Mouse (Mus musculus): ENCODE data around the gene Il2rb. TPM values are rescaled to one million over a fixed set of nuclear protein-coding genes. Genes with fewer than 3 reads are reported as not detected.

Il2rb gene
- total RNA-seq, 2 experiments from 2014 or later: 0.07 TPM; not detected in 1

DNA sequence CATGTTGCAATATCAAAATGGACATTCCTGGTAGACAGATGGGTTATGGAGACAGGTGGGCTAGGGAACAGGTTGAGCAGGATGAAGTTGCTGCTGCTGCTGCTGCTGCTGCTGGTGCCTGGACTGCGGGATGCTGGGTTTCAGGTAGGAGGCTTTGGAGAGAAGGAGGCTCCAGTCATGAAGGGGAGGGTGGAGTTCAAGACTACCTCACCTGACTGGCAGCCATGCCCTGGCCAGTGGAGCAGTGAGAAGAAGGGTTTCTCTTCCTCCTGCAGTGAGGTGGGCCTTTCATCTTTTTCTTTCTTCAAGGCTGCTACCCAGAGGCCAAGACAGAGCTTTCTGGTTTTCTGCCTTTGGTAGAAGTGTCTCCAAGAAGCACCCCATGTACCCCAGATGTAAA lies 18.2 kb downstream of the Il2rb start:
- intact Hi-C loops (cut with DNase I): no loop called here
- Histone ChIP-seq H3K4me3 (no peak overlapping the region), H3K27ac (no peak overlapping the region)
- no peak for TF ChIP-seq CTCF (IDR thresholded peaks at IDR 0.05)
- DNase-seq (ENCODE audit: extremely low spot score in 1 of 2, low spot score in 2 of 2): no peak

- TF ChIP-seq CTCF (IDR thresholded peaks at IDR 0.05): no peak
- Histone ChIP-seq H3K27ac (no peak overlapping the region), H3K4me3 (no peak overlapping the region)
- DNase-seq (ENCODE audit: extremely low spot score in 1 of 2, low spot score in 2 of 2): no peak
- intact Hi-C loops (cut with DNase I): no loop called here
Measured at GRCm38 (mm10) chr15:78475604-78476031, 19.5 kb downstream of the Il2rb start.

DNA sequence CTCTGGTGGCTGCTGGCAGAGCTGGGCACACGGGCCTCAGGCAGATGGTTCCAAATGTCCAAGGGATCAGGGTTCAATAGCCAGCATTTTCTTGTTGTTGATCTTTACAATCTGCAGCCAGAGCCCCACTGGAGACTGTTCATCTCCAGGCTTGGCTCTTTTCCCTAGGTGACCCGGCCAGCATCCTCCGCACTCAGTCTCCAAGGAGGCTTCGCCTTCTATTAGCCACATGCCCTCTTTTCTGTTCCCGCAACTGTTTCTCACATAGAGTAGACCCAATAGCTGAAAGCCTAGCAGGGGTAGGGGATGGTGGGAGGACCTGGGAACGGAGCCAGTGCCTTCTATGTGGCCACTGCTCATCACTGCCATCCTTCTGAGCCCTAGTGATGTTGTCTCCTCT lies 21.6 kb downstream of the Il2rb start:
- DNase-seq (ENCODE audit: extremely low spot score in 1 of 2, low spot score in 2 of 2): no peak
- H3K27ac ChIP-seq: no peak overlapping the region
- intact Hi-C loops (cut with DNase I): no loop called here
- H3K4me3 ChIP-seq: no peak overlapping the region
- no peak for TF ChIP-seq CTCF (IDR thresholded peaks at IDR 0.05)

DNA sequence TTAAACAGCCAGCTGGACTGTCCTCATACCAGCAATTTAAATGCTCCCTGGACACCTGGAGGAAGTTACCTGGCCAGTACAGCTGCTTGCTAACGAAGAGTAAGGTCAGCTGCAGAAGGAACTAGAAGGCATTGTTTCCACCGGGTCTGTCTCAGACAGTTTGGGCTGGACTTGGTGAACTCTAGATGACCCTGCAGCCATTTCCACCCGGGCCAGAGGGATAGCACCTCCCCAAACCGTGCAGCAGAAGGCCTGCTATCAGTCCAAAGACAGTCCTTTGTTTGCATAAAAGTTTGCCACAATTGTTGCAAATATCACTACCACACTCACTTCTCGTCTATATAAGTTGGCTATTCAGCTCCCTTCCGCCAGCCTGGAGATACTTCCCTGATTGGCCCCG lies 23.2 kb downstream of the Il2rb start:
- TF ChIP-seq CTCF (IDR thresholded peaks at IDR 0.05): no peak
- intact Hi-C loops (cut with DNase I): no loop called here
- Histone ChIP-seq H3K27ac (no peak overlapping the region), H3K4me3 (no peak overlapping the region)
- DNase-seq (ENCODE audit: extremely low spot score in 1 of 2, low spot score in 2 of 2): no peak

GRCm38 (mm10) chr15:78470495-78471276 lies 24.4 kb downstream of the Il2rb start:
- no peak for DNase-seq (ENCODE audit: extremely low spot score in 1 of 2, low spot score in 2 of 2)
- TF ChIP-seq CTCF (IDR thresholded peaks at IDR 0.05): no peak
- Histone ChIP-seq H3K4me3 (no peak overlapping the region), H3K27ac (no peak overlapping the region)
- intact Hi-C loops (cut with DNase I): no loop called here

DNA sequence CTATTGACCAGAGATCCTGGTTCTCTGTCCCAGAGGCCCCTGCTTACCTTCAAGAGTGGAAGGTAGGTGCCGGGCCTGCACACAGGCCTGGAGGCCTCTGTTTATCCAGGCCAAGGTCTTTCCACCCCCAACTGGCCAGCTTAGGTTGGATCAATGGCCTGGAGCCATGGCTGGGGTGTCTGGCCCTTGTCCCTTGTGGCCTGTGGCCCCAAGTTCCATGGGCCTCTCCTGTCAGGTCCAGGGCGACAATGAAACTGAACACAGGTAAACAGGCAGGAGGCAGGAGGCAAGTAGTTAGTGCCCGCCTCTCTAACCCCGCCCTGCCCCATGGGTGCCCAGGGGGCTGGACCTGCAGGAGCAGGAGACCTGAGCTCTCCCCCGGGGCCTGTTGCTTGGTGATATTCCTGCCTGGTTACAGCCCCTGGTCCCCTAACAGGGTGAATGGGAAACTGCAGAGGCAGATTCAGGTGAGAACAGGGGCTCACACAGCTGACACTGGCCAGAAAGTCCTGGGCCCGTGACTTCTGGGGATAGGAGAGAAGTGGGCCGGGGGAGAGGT lies 26.6 kb downstream of the Il2rb start, which contains the start of gene Tmprss6:
Gene Tmprss6, minus strand, starts transcription at position 256 of the 559 bp plus-strand sequence.
- no peak for TF ChIP-seq CTCF (IDR thresholded peaks at IDR 0.05)
- H3K4me3 ChIP-seq: no peak within 1 kb of the TSS
- no peak for DNase-seq (ENCODE audit: extremely low spot score in 1 of 2, low spot score in 2 of 2)
- intact Hi-C loops (cut with DNase I): no loop called here
- H3K27ac ChIP-seq: no peak within 1 kb of the TSS

- no peak overlapping the region for H3K4me3 ChIP-seq
- intact Hi-C loops (cut with DNase I): no loop called here
Measured at GRCm38 (mm10) chr15:78467570-78467969, 27.5 kb downstream of the Il2rb start.

GRCm38 (mm10) chr15:78466809-78467208 lies 28.3 kb downstream of the Il2rb start:
- peak; percentile 14 for TF ChIP-seq CTCF (IDR thresholded peaks at IDR 0.05)
- intact Hi-C loops (cut with DNase I): no loop called here
- DNase-seq (ENCODE audit: extremely low spot score in 1 of 2, low spot score in 2 of 2): no peak
- H3K27ac ChIP-seq: no peak overlapping the region
- no peak overlapping the region for H3K4me3 ChIP-seq

More at GRCm38 (mm10) chr15:78467570-78467969, 27.5 kb downstream of the Il2rb start:
- no peak overlapping the region for H3K27ac ChIP-seq
- no peak for TF ChIP-seq CTCF (IDR thresholded peaks at IDR 0.05)
- DNase-seq (ENCODE audit: extremely low spot score in 1 of 2, low spot score in 2 of 2): no peak

- Histone ChIP-seq H3K4me3 (no peak overlapping the region), H3K27ac (no peak overlapping the region)
- DNase-seq (ENCODE audit: extremely low spot score in 1 of 2, low spot score in 2 of 2): no peak
- intact Hi-C loops (cut with DNase I): no loop called here
- no peak; the same call in 1 of the 2 replicates for TF ChIP-seq CTCF (IDR thresholded peaks at IDR 0.05)
Measured at GRCm38 (mm10) chr15:78462981-78463380, 32.1 kb downstream of the Il2rb start.

DNA sequence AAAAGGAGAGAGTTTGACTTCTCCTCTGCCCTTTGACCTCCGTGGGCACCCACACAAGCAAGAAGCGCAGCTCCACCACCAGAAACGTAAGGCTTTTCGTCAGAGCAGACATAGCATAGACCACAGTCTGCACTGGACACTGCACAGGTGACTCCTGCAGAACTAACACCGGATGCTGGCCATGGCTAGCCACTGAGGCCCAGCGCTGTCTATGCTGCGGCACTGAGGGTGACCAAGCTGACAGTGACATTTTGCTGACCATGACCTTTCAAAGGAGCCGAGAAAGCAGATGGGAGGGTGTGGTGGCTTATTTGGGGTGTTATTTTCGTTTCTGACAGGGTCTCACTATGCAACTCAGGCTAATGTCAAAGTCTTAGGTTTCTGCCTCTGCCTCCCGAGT lies 37.9 kb downstream of the Il2rb start:
- no peak overlapping the region for H3K4me3 ChIP-seq
- TF ChIP-seq CTCF (IDR thresholded peaks at IDR 0.05): no peak
- intact Hi-C loops (cut with DNase I): no loop called here
- DNase-seq (ENCODE audit: extremely low spot score in 1 of 2, low spot score in 2 of 2): no peak
- H3K27ac ChIP-seq: no peak overlapping the region

GRCm38 (mm10) chr15:78456051-78456450 lies 39.0 kb downstream of the Il2rb start:
- no peak for DNase-seq (ENCODE audit: extremely low spot score in 1 of 2, low spot score in 2 of 2)
- TF ChIP-seq CTCF (IDR thresholded peaks at IDR 0.05): no peak
- H3K27ac ChIP-seq: no peak overlapping the region
- H3K4me3 ChIP-seq: no peak overlapping the region
- intact Hi-C loops (cut with DNase I): no loop called here

- intact Hi-C loops (cut with DNase I): no loop called here
Measured at GRCm38 (mm10) chr15:78455168-78455567, 39.9 kb downstream of the Il2rb start.

DNA sequence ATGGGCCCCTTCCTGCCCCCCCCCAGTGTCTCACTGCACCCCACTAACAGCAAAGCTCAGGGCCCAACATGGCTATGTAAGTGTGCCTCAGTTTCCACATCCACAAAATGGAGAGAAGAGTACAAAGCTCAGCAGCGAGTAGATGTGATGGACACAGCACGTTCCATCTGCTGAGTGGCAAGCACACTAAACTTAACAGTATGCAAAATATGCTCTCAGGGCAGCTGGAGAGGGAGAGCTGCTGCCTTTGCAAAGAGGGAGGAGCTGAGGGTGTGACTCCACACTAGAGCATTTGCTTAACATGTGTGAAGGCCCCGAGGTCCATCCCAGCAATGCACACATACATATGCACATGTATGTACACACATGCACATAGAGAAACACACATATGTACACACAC lies 42.1 kb downstream of the Il2rb start:
- TF ChIP-seq CTCF (IDR thresholded peaks at IDR 0.05): no peak
- no peak overlapping the region for H3K27ac ChIP-seq
- no peak for DNase-seq (ENCODE audit: extremely low spot score in 1 of 2, low spot score in 2 of 2)
- H3K4me3 ChIP-seq: no peak overlapping the region
- intact Hi-C loops (cut with DNase I): no loop called here

More at GRCm38 (mm10) chr15:78455168-78455567, 39.9 kb downstream of the Il2rb start:
- DNase-seq (ENCODE audit: extremely low spot score in 1 of 2, low spot score in 2 of 2): no peak
- no peak overlapping the region for H3K27ac ChIP-seq
- TF ChIP-seq CTCF (IDR thresholded peaks at IDR 0.05): no peak
- H3K4me3 ChIP-seq: no peak overlapping the region

All from left cerebral cortex, adult 2 months (tissue).